Mouse (Mus musculus): ENCODE results near the gene Skint1. TPM values are rescaled to one million over a fixed set of nuclear protein-coding genes. Genes with fewer than 3 reads are reported as not detected.
"Not testable (repeated sequence)": the region's sequence is repeated elsewhere in the genome, so short reads cannot be mapped to it uniquely, and the experiment has no call there.

Gene Skint1
- not detected in 2 replicates for polyA plus RNA-seq (2016; fragmentation: Nextera tagmentation; extraction: Ambion mirVana)

GRCm38 (mm10) chr4:112005969-112006368 lies at the start of gene Skint1:
Gene Skint1, plus strand, starts transcription at chr4:112006269.
- DNase-seq (ENCODE audit: low spot score), result no peak
- no peaks in the 10 kb centered on the region for H3K9me3 ChIP-seq (replicated peaks)
- H3K4me1 ChIP-seq, result no peaks in the 10 kb centered on the region
- no peak within 1 kb of the TSS for H3K4me3 ChIP-seq
- H3K27ac ChIP-seq (replicated peaks), result no peak within 1 kb of the TSS
- no peaks in the 10 kb centered on the region for H3K36me3 ChIP-seq
- no peaks in the 10 kb centered on the region for H3K27me3 ChIP-seq (ENCODE audit: low read depth, poor library complexity, severe bottlenecking)

- DNase-seq (ENCODE audit: low spot score), result no peak
Measured at GRCm38 (mm10) chr4:111961309-111961708, 44.8 kb upstream of the Skint1 start.

GRCm38 (mm10) chr4:111963241-111963640 lies 42.8 kb upstream of the Skint1 start:
- H3K27me3 ChIP-seq (ENCODE audit: low read depth, poor library complexity, severe bottlenecking); H3K27ac ChIP-seq (replicated peaks); H3K36me3 ChIP-seq; H3K9me3 ChIP-seq (replicated peaks); DNase-seq (ENCODE audit: low spot score); H3K4me1 ChIP-seq; H3K4me3 ChIP-seq: not testable (repeated sequence)
- 79% methylated on average over 1 of the region's 1 CpGs for WGBS

More at GRCm38 (mm10) chr4:111961309-111961708, 44.8 kb upstream of the Skint1 start:
- WGBS, result 35% methylated on average over 1 of the region's 1 CpGs
- Histone ChIP-seq H3K4me1 (no peaks in the 10 kb centered on the region), H3K27ac (replicated peaks) (no peak overlapping the region), H3K4me3 (no peak overlapping the region), H3K27me3 (ENCODE audit: low read depth, poor library complexity, severe bottlenecking) (no peaks in the 10 kb centered on the region), H3K9me3 (replicated peaks) (no peaks in the 10 kb centered on the region), H3K36me3 (no peaks in the 10 kb centered on the region)

GRCm38 (mm10) chr4:111963669-111964068 lies 42.4 kb upstream of the Skint1 start:
- WGBS, result 83% methylated on average over 3 of the region's 3 CpGs
- H3K27ac ChIP-seq (replicated peaks), result no peak overlapping the region
- H3K4me1 ChIP-seq, result no peaks in the 10 kb centered on the region
- no peaks in the 10 kb centered on the region for H3K27me3 ChIP-seq (ENCODE audit: low read depth, poor library complexity, severe bottlenecking)
- H3K9me3 ChIP-seq (replicated peaks), result no peaks in the 10 kb centered on the region
- no peaks in the 10 kb centered on the region for H3K36me3 ChIP-seq
- no peak overlapping the region for H3K4me3 ChIP-seq
- no peak for DNase-seq (ENCODE audit: low spot score)

- no peak within 1 kb of the TSS for H3K27ac ChIP-seq (replicated peaks)
- no peaks in the 10 kb centered on the region for H3K27me3 ChIP-seq (ENCODE audit: low read depth, poor library complexity, severe bottlenecking)
- DNase-seq (ENCODE audit: low spot score), result no peak
- H3K4me3 ChIP-seq, result no peak within 1 kb of the TSS
- H3K4me1 ChIP-seq, result no peaks in the 10 kb centered on the region
- H3K36me3 ChIP-seq, result no peaks in the 10 kb centered on the region
- WGBS, result 96% methylated on average over 1 of the region's 1 CpGs
- no peaks in the 10 kb centered on the region for H3K9me3 ChIP-seq (replicated peaks)
Measured at GRCm38 (mm10) chr4:111972623-111973022, 33.4 kb upstream of the Skint1 start, which contains the start of gene Skint7. Gene Skint7, plus strand, starts transcription at chr4:111972923.

- no peaks in the 10 kb centered on the region for H3K36me3 ChIP-seq
- H3K4me1 ChIP-seq, result no peaks in the 10 kb centered on the region
Measured at GRCm38 (mm10) chr4:112071716-112072115, 65.6 kb downstream of the Skint1 start, which contains the start of gene Skint4. Gene Skint4, plus strand, starts transcription at chr4:112072016.

More at GRCm38 (mm10) chr4:112071716-112072115, 65.6 kb downstream of the Skint1 start, which contains the start of gene Skint4:
- Histone ChIP-seq H3K27ac (replicated peaks) (no peak within 1 kb of the TSS), H3K4me3 (no peak within 1 kb of the TSS), H3K9me3 (replicated peaks) (0 out of 2 replicates have a peak, but pooled peaks cover 1% of the 10 kb centered on the region), H3K27me3 (ENCODE audit: low read depth, poor library complexity, severe bottlenecking) (no peaks in the 10 kb centered on the region)
- no peak for DNase-seq (ENCODE audit: low spot score)

Other genes starting within 250 kb of the Skint1 start
- not detected in 2 replicates for gene Slc5a9, start 103.4 kb upstream of the Skint1 start, polyA plus RNA-seq (2016; fragmentation: Nextera tagmentation; extraction: Ambion mirVana)
- not detected in 2 replicates for gene Skint8, start 86.9 kb upstream of the Skint1 start, polyA plus RNA-seq (2016; fragmentation: Nextera tagmentation; extraction: Ambion mirVana)
- gene Skint7, start 33.3 kb upstream of the Skint1 start, polyA plus RNA-seq (2016; fragmentation: Nextera tagmentation; extraction: Ambion mirVana), result not detected in 2 replicates
- gene Skint4, start 65.7 kb downstream of the Skint1 start, polyA plus RNA-seq (2016; fragmentation: Nextera tagmentation; extraction: Ambion mirVana), result not detected in 2 replicates
- gene Skint3, start 226.0 kb downstream of the Skint1 start, polyA plus RNA-seq (2016; fragmentation: Nextera tagmentation; extraction: Ambion mirVana), result not detected in 2 replicates

All from midbrain, embryonic 10.5 days (tissue).